18 mouse cellular contexts compared by ENCODE assay signal in the genomic region with DNA sequence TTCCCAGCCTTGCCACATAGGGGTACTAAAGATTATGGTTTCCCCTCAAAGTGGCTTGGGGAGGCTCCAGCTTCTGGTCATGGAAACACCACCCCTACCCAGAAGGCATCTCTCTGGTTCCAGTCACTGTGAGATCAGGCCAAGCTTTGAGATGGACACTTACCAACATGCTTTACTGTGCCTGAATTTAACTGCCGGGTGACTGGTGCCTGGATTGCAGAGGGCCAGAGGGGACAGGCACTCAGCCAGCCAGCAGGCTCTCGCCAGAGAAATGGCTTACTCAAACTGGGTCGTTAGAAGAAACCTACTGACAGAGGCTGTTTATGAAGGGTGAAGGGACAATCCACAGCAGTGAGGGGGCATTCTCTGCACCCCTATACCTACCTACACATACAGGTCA. TPM values are rescaled to one million over a fixed set of nuclear protein-coding genes. Genes with fewer than 3 reads are reported as not detected.
DNase-seq lines count a peak whose midpoint lies in the region; ATAC-seq and TF ChIP-seq lines count a peak whose summit lies in the region.
"Had no signal": no experiment of that assay in that cellular context is flagged by ENCODE, and none has a peak within 500 bp of the region (broad histone marks: within the 10 kb centered on the region; RNA-seq: fewer than 3 reads in every experiment).

No protein-coding gene starts in this region.

- DNase-seq in heart, postnatal 10 days: peak; percentile 60 to 61
- no peak for DNase-seq in heart, adult 9 months (ENCODE audit: low spot score in 2 of 2)
- peak; percentile 47 for DNase-seq in fat pad, adult 2 months (ENCODE audit: extremely low read depth, low read depth, low spot score)
- peak; percentile 69 for DNase-seq in gastrocnemius, postnatal 25 days
- DNase-seq in lung, postnatal 0 days (ENCODE audit: low spot score): peak; percentile 45
- DNase-seq in ovary, postnatal 36 days (ENCODE audit: low spot score): no peak
- DNase-seq in hindbrain, postnatal 0 days (ENCODE audit: low spot score): no peak
- no peak for DNase-seq in layer of hippocampus, adult 9-10 months (ENCODE audit: low spot score)
- DNase-seq: midbrain, embryonic 14.5 days had no signal

- no peak for ATAC-seq in lung, postnatal 0 days
- ATAC-seq in hindbrain, postnatal 0 days: no peak
- ATAC-seq: activated CD4-positive, CD25-positive, alpha-beta regulatory T cell, adult 4 months; forebrain, embryonic 13.5 days had no signal

- H3K9me3 ChIP-seq in lung, postnatal 0 days (ENCODE audit: low read length): no peaks in the 10 kb centered on the region
- no peaks in the 10 kb centered on the region for H3K9me3 ChIP-seq in hindbrain, postnatal 0 days (ENCODE audit: low read length)
- H3K9me3 ChIP-seq: embryonic facial prominence, embryonic 13.5 days; forebrain, embryonic 13.5 days; limb, embryonic 15.5 days; stomach, embryonic 15.5 days had no signal

- H3K36me3 ChIP-seq in lung, postnatal 0 days (ENCODE audit: insufficient read depth, low read length): no peaks in the 10 kb centered on the region
- no peaks in the 10 kb centered on the region for H3K36me3 ChIP-seq in hindbrain, postnatal 0 days (ENCODE audit: insufficient read depth, low read length)
- H3K36me3 ChIP-seq: embryonic facial prominence, embryonic 13.5 days; limb, embryonic 15.5 days; stomach, embryonic 15.5 days had no signal

- TF ChIP-seq CTCF in lung, postnatal 0 days (IDR thresholded peaks at IDR 0.05): no peak
- no peak for TF ChIP-seq CTCF in hindbrain, postnatal 0 days (IDR thresholded peaks at IDR 0.05; ENCODE audit: low read depth)

- H3K4me1 ChIP-seq in lung, postnatal 0 days (ENCODE audit: insufficient read depth, low read depth, low read length): peaks cover 3% of the 10 kb centered on the region; the same call in 1 of the 2 replicates
- no peaks in the 10 kb centered on the region for H3K4me1 ChIP-seq in hindbrain, postnatal 0 days (ENCODE audit: insufficient read depth, low read length)
- H3K4me1 ChIP-seq: limb, embryonic 15.5 days had no signal

- H3K4me3 ChIP-seq in lung, postnatal 0 days (ENCODE audit: low read depth, low read length): no peak overlapping the region
- no peak overlapping the region for H3K4me3 ChIP-seq in hindbrain, postnatal 0 days (ENCODE audit: low read length)
- H3K4me3 ChIP-seq: embryonic facial prominence, embryonic 13.5 days; forebrain, embryonic 13.5 days; limb, embryonic 15.5 days; stomach, embryonic 15.5 days had no signal

- no peak overlapping the region for H3K9ac ChIP-seq in lung, postnatal 0 days (replicated peaks; ENCODE audit: low read depth)
- H3K9ac ChIP-seq in hindbrain, postnatal 0 days (replicated peaks; ENCODE audit: low read length): no peak overlapping the region
- H3K9ac ChIP-seq: embryonic facial prominence, embryonic 13.5 days; forebrain, embryonic 13.5 days; limb, embryonic 15.5 days; stomach, embryonic 15.5 days had no signal

- H3K27me3 ChIP-seq in lung, postnatal 0 days (replicated peaks; ENCODE audit: insufficient read depth, low read length): no peaks in the 10 kb centered on the region
- no peaks in the 10 kb centered on the region for H3K27me3 ChIP-seq in hindbrain, postnatal 0 days (ENCODE audit: insufficient read depth, low read length)

- 36% methylated on average over 3 of the region's 3 CpGs for WGBS in lung, postnatal 0 days
- WGBS in hindbrain, postnatal 0 days: 39% methylated on average over 3 of the region's 3 CpGs

- H3K27ac ChIP-seq in lung, postnatal 0 days (ENCODE audit: low read length): peak overlapping the region; percentile 87
- H3K27ac ChIP-seq in hindbrain, postnatal 0 days: no peak overlapping the region
- H3K27ac ChIP-seq: embryonic facial prominence, embryonic 13.5 days; forebrain, embryonic 13.5 days; limb, embryonic 15.5 days; macrophage; stomach, embryonic 15.5 days had no signal

- no peak overlapping the region for H3K4me2 ChIP-seq in lung, postnatal 0 days (replicated peaks; ENCODE audit: low read depth, low read length)
- H3K4me2 ChIP-seq in hindbrain, postnatal 0 days (ENCODE audit: low read depth, low read length): no peak overlapping the region
- H3K4me2 ChIP-seq: embryonic facial prominence, embryonic 13.5 days; forebrain, embryonic 13.5 days; limb, embryonic 15.5 days; stomach, embryonic 15.5 days had no signal

- intact Hi-C loops in heart, postnatal 10 days (cut with DNase I): no loop called here

- TF ChIP-seq EP300 in lung, postnatal 0 days (IDR thresholded peaks at IDR 0.05): no peak

RNA-seq across cellular contexts. Expression of a gene that starts 7.2 kb away (rescaled TPM):
- 1 to 10 TPM; 1.1 to 2.1 TPM for total RNA-seq in heart, postnatal 10 days (2021)
- total RNA-seq in gastrocnemius, postnatal 25 days (2021): 10 to 100 TPM; 10.3 to 11.6 TPM
- 2.4 and 2.9 TPM in 2 replicates for polyA plus RNA-seq in lung, postnatal 0 days (2015; fragmentation: Nextera tagmentation; extraction: Ambion mirVana)
- total RNA-seq in hindbrain, postnatal 0 days (2014; rRNA removed): 1.0 and 1.3 TPM in 2 replicates
- polyA plus RNA-seq in hindbrain, postnatal 0 days (2015; fragmentation: Nextera tagmentation; extraction: Ambion mirVana): 0.46 and 0.50 TPM in 2 replicates
- polyA plus RNA-seq: activated CD4-positive, CD25-positive, alpha-beta regulatory T cell, adult 4 months; macrophage had no signal

RNA-seq across cellular contexts. Expression of a gene that starts 14.0 kb away (rescaled TPM):
- total RNA-seq in heart, postnatal 10 days (2021): 10 to 100 TPM; 13.3 to 16.2 TPM
- total RNA-seq in gastrocnemius, postnatal 25 days (2021): 1 to 10 TPM; 3.1 to 4.4 TPM
- 73.2 and 84.4 TPM in 2 replicates for polyA plus RNA-seq in lung, postnatal 0 days (2015; fragmentation: Nextera tagmentation; extraction: Ambion mirVana)
- total RNA-seq in hindbrain, postnatal 0 days (2014; rRNA removed): 6.2 and 7.0 TPM in 2 replicates
- polyA plus RNA-seq in hindbrain, postnatal 0 days (2015; fragmentation: Nextera tagmentation; extraction: Ambion mirVana): 4.0 and 4.7 TPM in 2 replicates
- polyA plus RNA-seq: macrophage had no signal

RNA-seq across cellular contexts. Expression of a gene that starts 23.4 kb away (rescaled TPM):
- total RNA-seq in heart, postnatal 10 days (2021): 1 to 10 TPM in 1 of 2 experiments, not detected in 1; 1.0 TPM
- total RNA-seq in gastrocnemius, postnatal 25 days (2021): under 1 TPM; 0.20 to 0.64 TPM
- polyA plus RNA-seq in lung, postnatal 0 days (2015; fragmentation: Nextera tagmentation; extraction: Ambion mirVana): 0.33 and 0.40 TPM in 2 replicates
- total RNA-seq in hindbrain, postnatal 0 days (2014; rRNA removed): 8.6 and 10.2 TPM in 2 replicates
- polyA plus RNA-seq in hindbrain, postnatal 0 days (2015; fragmentation: Nextera tagmentation; extraction: Ambion mirVana): 2.4 and 2.6 TPM in 2 replicates
- polyA plus RNA-seq: activated CD4-positive, CD25-positive, alpha-beta regulatory T cell, adult 4 months; macrophage had no signal

RNA-seq across cellular contexts. Expression of a gene that starts 38.4 kb away (rescaled TPM):
- 10 to 100 TPM; 11.1 to 14.7 TPM for total RNA-seq in heart, postnatal 10 days (2021)
- 10 to 100 TPM; 10.1 to 12.7 TPM for total RNA-seq in gastrocnemius, postnatal 25 days (2021)
- 8.6 and 8.7 TPM in 2 replicates for polyA plus RNA-seq in lung, postnatal 0 days (2015; fragmentation: Nextera tagmentation; extraction: Ambion mirVana)
- total RNA-seq in hindbrain, postnatal 0 days (2014; rRNA removed): 16.2 and 17.5 TPM in 2 replicates
- 8.6 and 10.2 TPM in 2 replicates for polyA plus RNA-seq in hindbrain, postnatal 0 days (2015; fragmentation: Nextera tagmentation; extraction: Ambion mirVana)

RNA-seq across cellular contexts. Expression of a gene that starts 38.5 kb away (rescaled TPM):
- total RNA-seq in heart, postnatal 10 days (2021): not detected
- not detected for total RNA-seq in gastrocnemius, postnatal 25 days (2021)
- not detected in 2 replicates for polyA plus RNA-seq in lung, postnatal 0 days (2015; fragmentation: Nextera tagmentation; extraction: Ambion mirVana)
- total RNA-seq in hindbrain, postnatal 0 days (2014; rRNA removed): not detected in 2 replicates
- not detected in 2 replicates for polyA plus RNA-seq in hindbrain, postnatal 0 days (2015; fragmentation: Nextera tagmentation; extraction: Ambion mirVana)
- total RNA-seq: heart, postnatal 25 days; layer of hippocampus, adult 18-20 months; left cerebral cortex, adult 8-10 months had no signal
- polyA plus RNA-seq: activated CD4-positive, CD25-positive, alpha-beta regulatory T cell, adult 4 months; embryonic facial prominence, embryonic 13.5 days; forebrain, embryonic 13.5 days; limb, embryonic 15.5 days; macrophage; midbrain, embryonic 14.5 days had no signal

Comparison
In these comparisons a context has a peak if more than half of its experiments do, and no peak if none do; other contexts are left out.
1. DNase-seq: peak in heart, postnatal 10 days (2 of 2), fat pad, adult 2 months (single experiment), gastrocnemius, postnatal 25 days (single experiment) and lung, postnatal 0 days (single experiment); none in heart, adult 9 months (0 of 2), ovary, postnatal 36 days (single experiment), hindbrain, postnatal 0 days (single experiment) and layer of hippocampus, adult 9-10 months (single experiment).